Mouse (Mus musculus) left cerebral cortex, adult 2 months (tissue): ENCODE measurements around the gene Hydin. TPM values are rescaled to one million over a fixed set of nuclear protein-coding genes. Genes with fewer than 3 reads are reported as not detected.

Experiments used
- DNase-seq, 2 experiments: peaks; one replicate each; pipeline ENCODE4 v3.0.0; 2021 to 2022; ENCODE audit warnings: low spot score in 2 of 2, mixed read lengths in 1 of 2; ENCODE audit errors: extremely low spot score in 1 of 2
- H3K27ac ChIP-seq: fragments of 200-600 bp; 2 replicates; pipeline ENCODE4 v1.8.1; 2022
- H3K4me3 ChIP-seq: fragments of 200-600 bp; 2 replicates; pipeline ENCODE4 v1.8.1; 2022
- CTCF ChIP-seq: fragments of 200-600 bp; IDR thresholded peaks from 2 replicates; pipeline ENCODE4 v1.8.1; 2022; ENCODE audit warnings: antibody characterized with exemption, mild to moderate bottlenecking, moderate library complexity
- intact Hi-C: fragments of 180-260 bp; cut with DNase I; formaldehyde crosslinking; loops from one replicate; pipeline ENCODE4 v1.15.1; 2025
- total RNA-seq, 2 experiments: library from RNA; stranded (reverse); gene quantifications; 2 replicates each; pipeline ENCODE4 v1.2.3; 2021

The Hydin gene
- total RNA-seq, 2 experiments from 2014 or later = 0.50 to 0.63 TPM

- Histone ChIP-seq H3K27ac (peak overlapping the region; percentile 47; the same call in 1 of the 2 replicates), H3K4me3 (no peak overlapping the region)
- intact Hi-C loops = no loop called here
- peak; percentile 44 to 47 for DNase-seq
- peak; percentile 55 for TF ChIP-seq CTCF
These were observed 362.7 kb downstream of the Hydin start for GRCm38 (mm10) chr8:110629245-110630063.

DNA sequence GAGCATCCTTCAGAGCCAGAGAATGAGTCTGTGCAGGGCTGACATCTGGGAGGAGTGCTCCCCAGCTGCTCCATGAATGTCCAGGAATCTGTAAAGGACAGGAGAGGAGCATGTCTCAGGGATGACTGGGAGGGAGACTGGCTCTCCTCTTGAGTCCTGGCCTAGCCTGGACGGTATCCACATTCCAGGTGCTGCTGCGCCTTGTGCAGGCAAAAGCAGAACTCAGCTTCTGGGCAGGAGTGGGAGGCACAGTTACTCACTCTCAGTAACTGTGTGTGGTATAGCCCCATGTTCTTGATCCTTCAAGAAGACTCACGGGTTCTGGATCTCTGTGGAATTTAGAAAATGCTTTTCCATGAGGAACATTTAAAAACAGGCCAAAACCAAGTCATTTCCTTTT is 363.3 kb downstream of the Hydin start:
- no peak for DNase-seq
- TF ChIP-seq CTCF = no peak
- intact Hi-C loops = no loop called here
- H3K27ac ChIP-seq = peak overlapping the region; percentile 47; the same call in 1 of the 2 replicates
- no peak overlapping the region for H3K4me3 ChIP-seq

GRCm38 (mm10) chr8:110630571-110631071 is 363.8 kb downstream of the Hydin start:
- Histone ChIP-seq H3K4me3 (no peak overlapping the region), H3K27ac (peak overlapping the region; percentile 47)
- TF ChIP-seq CTCF = no peak
- peak; percentile 67 to 75 for DNase-seq
- intact Hi-C loops = no loop called here

DNA sequence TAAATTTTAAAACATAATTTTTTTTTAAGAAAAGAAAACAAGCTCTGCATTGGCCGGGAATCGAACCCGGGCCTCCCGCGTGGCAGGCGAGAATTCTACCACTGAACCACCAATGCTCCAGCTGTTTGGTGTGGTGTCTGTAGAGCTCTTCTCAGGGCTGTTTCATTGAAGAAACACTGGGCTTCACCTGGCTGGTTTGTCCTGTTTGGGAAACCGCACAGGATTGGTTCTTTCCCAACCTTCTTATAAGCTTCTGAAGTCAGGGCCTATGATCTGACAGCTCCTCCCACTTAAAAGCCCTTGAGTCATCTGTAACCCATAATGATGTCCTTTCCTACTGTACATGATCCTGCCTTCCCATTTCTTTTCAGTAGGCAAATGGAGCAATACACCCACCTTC is 364.4 kb downstream of the Hydin start:
- TF ChIP-seq CTCF = no peak
- no peak for DNase-seq
- intact Hi-C loops = no loop called here
- Histone ChIP-seq H3K27ac (no peak overlapping the region), H3K4me3 (no peak overlapping the region)

DNA sequence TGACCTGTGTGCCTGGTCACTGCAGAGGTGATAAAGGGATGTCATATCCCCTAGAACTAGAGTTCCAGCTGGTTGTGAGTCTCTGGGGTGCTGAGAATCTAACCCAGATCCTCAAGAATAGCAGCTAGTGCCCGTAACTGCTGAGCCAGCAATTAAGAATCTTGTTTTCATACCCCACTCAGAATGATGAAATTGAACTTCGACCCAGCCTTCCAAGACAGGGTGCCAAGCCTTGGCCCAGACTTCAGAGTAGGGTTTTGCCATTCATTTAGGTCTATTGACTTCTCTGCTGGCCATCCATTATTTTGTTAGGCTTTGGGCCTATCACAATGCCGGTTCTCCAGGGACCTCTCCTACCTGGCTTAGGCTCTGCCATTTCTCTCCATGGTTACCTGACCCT is 367.0 kb downstream of the Hydin start:
- TF ChIP-seq CTCF = no peak
- no peak overlapping the region for H3K4me3 ChIP-seq
- intact Hi-C loops = no loop called here
- no peak overlapping the region for H3K27ac ChIP-seq
- DNase-seq = no peak

DNA sequence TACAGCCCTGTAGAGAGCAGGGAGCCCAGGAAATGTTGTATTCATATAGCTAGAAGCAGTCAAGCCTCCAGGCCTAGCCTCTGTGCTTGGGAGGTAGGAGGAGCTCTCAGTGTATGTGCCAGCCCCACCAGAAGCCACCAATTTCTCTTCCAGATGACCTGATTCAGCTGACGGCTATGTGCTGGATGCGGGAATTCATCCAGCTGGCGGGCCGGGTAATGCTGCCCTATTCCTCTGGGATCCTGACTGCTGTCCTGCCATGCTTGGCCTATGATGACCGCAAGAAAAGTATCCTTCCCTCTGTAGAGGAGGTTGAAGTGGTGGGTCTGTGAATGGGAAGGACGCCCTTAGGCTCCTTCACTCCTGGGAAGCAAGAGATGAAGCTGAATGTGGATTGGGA is 369.4 kb downstream of the Hydin start:
- intact Hi-C loops = no loop called here
- Histone ChIP-seq H3K4me3 (no peak overlapping the region), H3K27ac (no peak overlapping the region)
- no peak for DNase-seq
- no peak for TF ChIP-seq CTCF

DNA sequence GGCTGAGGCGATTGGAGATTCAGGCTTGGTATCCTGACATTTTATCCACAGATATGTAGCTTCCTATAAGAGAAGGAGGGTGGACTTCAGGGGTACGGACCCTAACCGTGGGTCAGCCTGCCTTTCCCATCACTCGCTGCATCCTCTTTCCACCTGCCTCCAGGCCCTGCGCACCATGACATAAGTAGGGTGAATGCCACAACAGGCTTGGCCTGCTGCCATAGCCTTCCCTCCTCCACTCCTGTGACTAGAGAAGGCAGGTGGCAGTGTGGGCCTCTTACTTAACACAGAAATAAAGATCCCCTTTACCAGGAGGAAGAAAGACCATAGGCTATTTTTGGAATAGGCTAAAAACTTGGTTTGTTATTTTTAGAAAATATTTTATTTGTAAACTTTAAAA is 375.6 kb downstream of the Hydin start:
- TF ChIP-seq CTCF = no peak
- Histone ChIP-seq H3K27ac (no peak overlapping the region), H3K4me3 (no peak overlapping the region)
- intact Hi-C loops = loop anchor here (10.0 kb wide), 1 partner anchor 172 kb away; no protein-coding TSS in a partner anchor
- DNase-seq = peak in 1 of 2 experiments; percentile 36

GRCm38 (mm10) chr8:110643177-110643576 is 376.4 kb downstream of the Hydin start:
- no peak for TF ChIP-seq CTCF
- no peak overlapping the region for H3K27ac ChIP-seq
- intact Hi-C loops = loop anchor here (10.0 kb wide), 1 partner anchor 172 kb away; no protein-coding TSS in a partner anchor
- H3K4me3 ChIP-seq = no peak overlapping the region
- DNase-seq = no peak

GRCm38 (mm10) chr8:110644422-110644821 is 377.6 kb downstream of the Hydin start:
- H3K4me3 ChIP-seq = no peak overlapping the region
- no peak for DNase-seq
- intact Hi-C loops = loop anchor here (10.0 kb wide), 1 partner anchor 170 kb away; no protein-coding TSS in a partner anchor
- H3K27ac ChIP-seq = no peak overlapping the region
- no peak for TF ChIP-seq CTCF

DNA sequence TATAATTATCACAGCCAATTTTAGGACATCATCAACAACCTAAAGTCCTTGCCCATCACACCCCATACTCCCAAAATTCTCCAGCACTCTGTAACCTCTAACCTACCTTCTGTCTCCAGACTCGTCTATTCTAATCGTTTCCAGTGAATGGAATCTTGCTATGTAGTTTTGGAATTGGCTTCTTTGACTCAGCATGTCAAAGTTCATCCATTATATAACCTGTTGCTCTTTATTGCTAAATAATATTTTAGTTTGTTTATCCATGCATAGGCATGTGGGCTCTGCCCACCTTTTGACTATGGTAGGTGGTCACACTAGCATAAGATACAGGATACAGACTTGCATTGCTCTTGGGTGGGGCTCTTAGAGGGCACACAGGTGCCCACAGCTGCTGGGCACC is 378.1 kb downstream of the Hydin start:
- H3K4me3 ChIP-seq = no peak overlapping the region
- intact Hi-C loops = loop anchor here (5.0 to 10.0 kb wide), 2 partner anchors 170 to 202 kb away; partner anchors contain the start of genes Cog4 and Sf3b3
- TF ChIP-seq CTCF = no peak
- DNase-seq = no peak
- no peak overlapping the region for H3K27ac ChIP-seq

GRCm38 (mm10) chr8:110645340-110645739 is 378.6 kb downstream of the Hydin start:
- no peak for DNase-seq
- no peak for TF ChIP-seq CTCF
- Histone ChIP-seq H3K4me3 (no peak overlapping the region), H3K27ac (no peak overlapping the region)
- intact Hi-C loops = loop anchor here (5.0 to 10.0 kb wide), 2 partner anchors 169 to 202 kb away; partner anchors contain the start of genes Cog4 and Sf3b3

- intact Hi-C loops = loop anchor here (2.0 to 10.0 kb wide), 3 partner anchors 81 to 201 kb away; partner anchors contain the start of genes Cog4 and Sf3b3
- DNase-seq = peak; percentile 75 to 84
- TF ChIP-seq CTCF = peak; percentile 96
- no peak overlapping the region for H3K27ac ChIP-seq
- H3K4me3 ChIP-seq = no peak overlapping the region
These were observed 379.3 kb downstream of the Hydin start for GRCm38 (mm10) chr8:110646064-110646463.
